Mouse (Mus musculus): Measurements from ENCODE around the gene Gm21992.

Gene Gm21992

DNA sequence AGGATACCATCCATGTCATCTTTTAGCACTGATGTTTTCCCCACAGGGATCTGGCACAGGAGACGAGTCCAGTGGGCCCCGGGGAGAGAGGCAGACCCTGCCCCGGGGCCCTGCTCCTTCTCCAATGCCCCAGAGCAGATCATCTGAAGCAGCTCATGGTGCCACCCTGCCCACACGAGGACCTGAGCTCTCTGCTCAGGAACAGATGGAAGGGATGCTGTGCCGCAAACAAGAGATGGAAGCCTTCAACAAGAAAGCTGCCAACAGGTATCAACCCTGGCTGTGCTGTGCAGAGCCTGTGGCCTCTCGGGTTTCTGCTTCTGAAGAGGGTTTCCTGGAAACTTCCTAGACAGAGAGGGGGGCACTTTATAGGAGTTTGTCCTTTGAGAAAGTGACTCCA, 61.4 kb downstream of the Gm21992 start:
- DNase-seq (ENCODE audit: low read depth, low spot score): no peak

- no peak for DNase-seq (ENCODE audit: low read depth, low spot score)
Observed at GRCm38 (mm10) chr19:4748493-4748892, 62.9 kb downstream of the Gm21992 start.

GRCm38 (mm10) chr19:4747631-4748312, 63.6 kb downstream of the Gm21992 start:
- no peak for DNase-seq (ENCODE audit: low read depth, low spot score)

DNA sequence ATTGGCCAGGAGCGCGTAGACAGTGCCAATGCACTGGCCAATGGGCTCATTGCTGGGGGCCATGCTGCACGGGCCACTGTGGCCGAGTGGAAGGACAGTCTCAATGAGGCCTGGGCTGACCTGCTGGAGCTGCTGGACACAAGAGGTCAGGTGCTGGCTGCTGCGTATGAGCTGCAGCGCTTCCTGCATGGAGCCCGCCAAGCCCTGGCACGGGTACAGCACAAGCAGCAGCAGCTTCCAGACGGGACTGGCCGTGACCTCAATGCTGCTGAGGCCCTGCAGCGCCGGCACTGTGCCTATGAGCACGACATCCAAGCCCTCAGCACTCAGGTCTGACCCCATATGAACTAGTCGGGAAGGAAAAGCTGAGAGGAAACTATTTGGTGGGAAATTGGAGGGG, 64.8 kb downstream of the Gm21992 start:
- DNase-seq (ENCODE audit: low read depth, low spot score): no peak

DNA sequence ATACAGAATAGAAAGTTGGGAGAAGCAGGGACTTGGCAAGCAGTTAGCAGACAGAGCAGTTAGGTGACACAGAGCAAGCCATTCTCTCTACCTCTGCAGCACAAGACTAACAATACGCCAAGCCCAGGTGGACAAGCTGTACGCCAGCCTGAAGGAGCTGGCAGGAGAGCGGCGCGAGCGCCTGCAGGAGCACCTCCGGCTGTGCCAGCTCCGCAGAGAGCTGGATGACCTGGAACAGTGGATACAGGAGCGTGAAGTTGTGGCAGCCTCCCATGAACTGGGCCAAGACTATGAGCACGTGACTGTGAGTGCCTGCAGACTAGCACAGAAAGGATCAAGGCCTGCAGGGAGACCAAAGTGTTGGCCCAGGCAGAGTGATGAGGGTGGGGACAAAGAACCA, 65.7 kb downstream of the Gm21992 start:
- no peak for DNase-seq (ENCODE audit: low read depth, low spot score)

DNA sequence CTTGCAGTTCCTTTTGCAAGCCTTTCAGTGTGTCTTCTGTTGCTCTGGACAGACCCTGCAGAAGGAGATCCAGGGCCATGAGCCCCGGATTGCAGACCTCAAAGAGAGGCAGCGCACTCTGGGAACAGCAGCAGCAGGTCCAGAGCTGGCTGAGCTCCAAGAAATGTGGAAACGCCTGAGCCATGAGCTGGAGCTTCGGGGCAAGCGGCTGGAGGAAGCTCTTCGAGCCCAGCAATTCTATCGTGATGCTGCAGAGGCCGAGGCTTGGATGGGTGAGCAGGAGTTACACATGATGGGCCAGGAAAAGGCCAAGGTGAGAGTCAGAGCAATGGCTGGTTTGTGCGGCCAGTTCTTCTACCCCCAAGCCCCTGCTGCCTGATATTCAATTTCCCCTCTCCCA, 66.4 kb downstream of the Gm21992 start:
- no peak for DNase-seq (ENCODE audit: low read depth, low spot score)

- DNase-seq (ENCODE audit: low read depth, low spot score): no peak
Observed at GRCm38 (mm10) chr19:4744026-4744425, 67.4 kb downstream of the Gm21992 start.

DNA sequence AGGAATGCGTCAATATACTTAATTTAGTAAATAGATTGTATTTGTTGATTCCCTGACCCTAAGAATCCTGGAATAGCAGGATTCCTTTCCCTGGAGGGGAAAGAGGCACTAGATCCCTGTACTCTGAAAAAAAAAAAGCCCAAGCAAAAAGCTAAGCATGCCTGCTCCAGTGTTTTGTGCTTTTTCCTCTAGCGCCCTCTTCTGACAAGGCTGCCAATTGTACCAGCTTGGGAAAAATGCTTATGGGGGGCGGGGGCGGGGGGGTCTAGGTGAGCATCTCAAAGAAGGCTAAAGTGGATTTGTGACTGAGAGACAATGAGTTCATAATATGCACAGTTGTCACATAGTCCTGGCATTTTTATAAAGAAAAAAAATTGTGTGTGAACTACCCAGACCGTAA, 67.9 kb downstream of the Gm21992 start:
- DNase-seq (ENCODE audit: low read depth, low spot score): peak; percentile 22

GRCm38 (mm10) chr19:4742229-4742628, 69.2 kb downstream of the Gm21992 start:
- no peak for DNase-seq (ENCODE audit: low read depth, low spot score)

GRCm38 (mm10) chr19:4741482-4741881, 69.9 kb downstream of the Gm21992 start:
- no peak for DNase-seq (ENCODE audit: low read depth, low spot score)

GRCm38 (mm10) chr19:4739762-4740161, 71.7 kb downstream of the Gm21992 start:
- DNase-seq (ENCODE audit: low read depth, low spot score): no peak

DNA sequence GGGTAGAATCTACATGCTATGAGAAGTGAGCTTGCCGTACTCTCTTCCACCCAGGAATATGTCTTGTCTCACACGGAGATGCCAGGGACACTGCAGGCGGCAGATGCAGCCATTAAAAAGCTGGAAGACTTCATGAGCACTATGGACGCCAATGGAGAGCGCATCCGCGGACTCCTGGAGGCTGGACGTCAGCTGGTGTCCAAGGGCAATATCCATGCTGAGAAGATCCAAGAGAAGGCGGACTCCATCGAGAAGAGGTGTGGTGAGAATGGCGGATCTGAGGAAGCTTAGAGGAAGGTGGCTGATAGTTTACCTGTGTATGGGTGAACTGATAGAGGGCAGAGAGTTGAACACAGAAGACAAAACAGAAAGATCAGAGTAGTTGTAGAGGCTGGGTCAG, 72.4 kb downstream of the Gm21992 start:
- no peak for DNase-seq (ENCODE audit: low read depth, low spot score)

DNA sequence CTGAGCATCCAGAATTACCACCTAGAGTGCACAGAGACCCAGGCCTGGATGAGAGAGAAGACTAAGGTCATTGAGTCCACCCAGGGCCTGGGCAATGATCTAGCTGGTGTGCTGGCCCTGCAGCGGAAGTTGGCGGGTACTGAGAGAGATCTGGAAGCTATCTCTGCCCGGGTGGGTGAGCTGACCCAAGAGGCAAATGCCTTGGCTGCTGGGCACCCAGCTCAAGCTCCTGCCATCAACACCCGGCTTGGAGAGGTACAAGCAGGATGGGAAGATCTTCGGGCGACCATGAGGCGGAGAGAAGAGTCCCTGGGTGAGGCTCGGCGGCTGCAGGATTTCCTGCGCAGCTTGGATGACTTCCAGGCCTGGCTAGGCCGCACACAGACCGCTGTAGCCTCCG, 73.5 kb downstream of the Gm21992 start:
- no peak for DNase-seq (ENCODE audit: low read depth, low spot score)

DNA sequence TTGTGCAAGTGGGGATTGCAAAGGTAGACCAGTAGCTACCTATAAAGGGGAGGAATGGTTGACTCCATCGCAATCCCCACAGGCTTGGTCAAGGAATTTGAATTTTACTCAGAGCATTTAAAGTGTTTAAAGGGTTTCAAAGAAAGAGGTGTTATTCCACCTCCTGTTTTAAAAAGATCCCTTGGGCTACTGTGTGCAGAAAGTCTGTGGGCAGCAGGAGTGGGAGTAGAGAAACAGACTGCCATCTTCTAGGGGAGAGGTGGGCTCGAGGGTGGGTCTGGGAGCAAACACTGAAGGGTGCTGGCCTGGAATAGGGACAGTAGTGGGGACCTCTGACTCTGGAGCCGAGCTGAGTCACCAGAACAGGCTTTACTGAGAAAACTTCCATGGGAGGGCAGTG, 78.4 kb downstream of the Gm21992 start:
- DNase-seq (ENCODE audit: low read depth, low spot score): no peak

DNA sequence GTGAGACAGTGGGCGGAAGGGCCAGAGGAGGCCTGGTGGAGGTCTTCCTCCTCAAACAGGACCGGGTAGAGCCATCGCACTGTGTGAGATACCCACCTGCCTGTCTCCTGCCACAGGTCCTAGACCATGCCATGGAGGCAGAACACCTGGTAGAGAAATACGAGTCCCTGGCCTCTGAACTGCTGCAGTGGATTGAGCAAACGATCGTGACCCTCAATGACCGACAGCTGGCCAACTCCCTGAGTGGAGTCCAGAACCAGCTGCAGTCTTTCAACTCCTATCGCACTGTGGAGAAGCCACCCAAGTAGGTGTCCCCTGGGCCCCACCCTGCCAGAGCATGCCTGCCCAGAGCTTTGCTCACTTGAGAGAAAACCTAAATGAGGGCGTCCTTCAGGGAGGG, 82.2 kb downstream of the Gm21992 start:
- DNase-seq (ENCODE audit: low read depth, low spot score): no peak

GRCm38 (mm10) chr19:4720671-4721244, 90.7 kb downstream of the Gm21992 start:
- DNase-seq (ENCODE audit: low read depth, low spot score): no peak

- no peak for DNase-seq (ENCODE audit: low read depth, low spot score)
Observed at GRCm38 (mm10) chr19:4720112-4720511, 91.3 kb downstream of the Gm21992 start.

GRCm38 (mm10) chr19:4719351-4719764, 92.1 kb downstream of the Gm21992 start:
- DNase-seq (ENCODE audit: low read depth, low spot score): no peak

DNA sequence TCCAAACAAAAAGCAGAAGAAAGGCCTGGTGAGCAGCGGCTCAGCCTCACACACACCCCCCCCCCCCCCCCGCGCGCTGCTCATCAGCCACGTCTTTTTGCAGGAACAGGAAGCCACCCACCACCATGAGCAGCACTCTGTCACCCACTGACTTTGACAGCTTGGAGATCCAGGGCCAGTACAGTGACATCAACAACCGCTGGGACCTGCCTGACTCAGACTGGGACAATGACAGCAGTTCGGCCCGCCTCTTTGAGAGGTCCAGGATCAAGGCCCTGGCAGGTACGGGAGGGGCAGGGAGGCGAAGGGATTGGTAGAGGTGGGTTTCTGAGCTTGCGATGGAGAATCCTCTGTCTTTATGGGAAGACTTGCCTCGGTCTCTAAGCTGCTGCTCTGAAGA, 92.7 kb downstream of the Gm21992 start:
- no peak for DNase-seq (ENCODE audit: low read depth, low spot score)

DNA sequence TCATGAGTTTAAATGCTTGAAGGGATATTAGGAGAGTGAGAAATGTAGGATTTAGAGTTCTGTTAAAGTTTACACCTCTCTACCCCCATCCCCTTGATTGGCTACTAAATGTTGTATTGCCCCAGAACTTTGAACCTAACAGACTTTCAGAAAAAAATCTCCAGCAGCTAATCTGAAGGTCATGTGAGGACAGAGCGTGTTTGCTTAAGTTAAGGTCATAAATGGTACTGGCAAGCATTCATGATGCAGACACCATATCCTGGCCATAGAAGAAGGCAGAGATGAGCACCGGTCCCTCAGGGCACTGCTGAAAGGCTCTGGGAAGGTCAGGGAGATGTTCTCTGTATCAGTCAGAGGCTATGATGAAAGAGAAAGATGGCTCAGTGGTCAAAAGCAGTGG, 94.1 kb downstream of the Gm21992 start:
- DNase-seq (ENCODE audit: low read depth, low spot score): no peak

- DNase-seq (ENCODE audit: low read depth, low spot score): no peak
Observed at GRCm38 (mm10) chr19:4716756-4717155, 94.7 kb downstream of the Gm21992 start.

DNA sequence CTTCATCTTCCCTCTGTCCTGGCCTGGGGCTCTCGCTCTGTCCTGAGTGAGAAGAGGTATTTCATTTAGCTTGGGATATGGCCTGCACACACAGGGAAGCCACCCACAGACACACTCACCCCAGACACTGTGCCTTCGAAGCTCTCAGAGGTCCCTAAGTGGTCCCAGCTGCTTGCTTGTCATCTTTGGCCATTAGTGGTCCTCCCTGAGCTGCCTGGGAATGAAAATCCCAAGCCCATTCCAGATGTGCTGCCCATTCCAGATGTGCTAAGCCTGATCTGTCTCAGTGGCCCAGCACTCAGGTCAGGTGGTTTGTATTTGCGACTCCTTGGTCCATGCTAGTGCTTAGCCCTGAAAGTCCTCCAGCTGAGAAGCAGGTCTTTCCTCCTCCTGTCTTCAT, 97.5 kb downstream of the Gm21992 start:
- DNase-seq (ENCODE audit: low read depth, low spot score): no peak

DNA sequence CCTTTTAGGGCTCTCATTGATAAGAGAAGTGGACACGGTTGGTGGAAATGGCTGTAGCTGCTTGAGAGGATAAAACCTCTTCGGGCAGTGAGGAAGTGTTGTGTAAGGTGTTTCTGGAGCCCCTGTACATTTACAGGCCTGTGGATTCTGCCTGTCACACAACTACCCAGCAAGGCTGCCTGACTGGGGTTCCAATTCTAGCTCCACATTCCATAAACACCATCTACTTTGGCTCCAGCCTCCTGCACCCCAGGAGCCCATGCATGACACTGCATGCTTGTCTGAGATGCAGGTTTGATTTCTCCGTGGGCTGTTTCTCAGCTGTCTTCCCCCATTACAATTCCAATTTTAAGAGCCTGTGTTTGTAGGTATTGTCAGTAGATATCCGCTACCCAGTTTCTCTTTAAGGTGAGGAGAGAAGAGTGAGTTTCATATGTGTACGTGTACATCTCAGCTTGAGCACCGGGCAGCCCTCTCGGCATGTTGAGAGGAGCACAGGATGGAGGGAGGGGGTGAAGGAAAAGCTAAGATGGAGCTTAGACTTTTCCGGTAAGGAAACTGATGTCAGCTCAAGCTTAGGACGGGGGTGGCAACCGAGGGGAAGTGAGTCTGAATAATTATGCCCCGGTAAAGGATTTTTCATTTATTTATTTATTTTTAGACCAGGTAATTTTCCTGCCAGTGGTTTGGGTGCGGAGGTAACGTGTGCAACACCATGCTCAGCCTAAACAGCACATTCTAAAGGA, 98.5 kb downstream of the Gm21992 start:
- DNase-seq (ENCODE audit: low read depth, low spot score): no peak

Measured in brain, embryonic 18.5 days (tissue).